Mouse (Mus musculus): ENCODE data around the gene Sfmbt2. TPM values are rescaled to one million over a fixed set of nuclear protein-coding genes. Genes with fewer than 3 reads are reported as not detected.

The Sfmbt2 gene
- polyA plus RNA-seq, 1 experiment from 2014 or later: 1.3 TPM

DNA sequence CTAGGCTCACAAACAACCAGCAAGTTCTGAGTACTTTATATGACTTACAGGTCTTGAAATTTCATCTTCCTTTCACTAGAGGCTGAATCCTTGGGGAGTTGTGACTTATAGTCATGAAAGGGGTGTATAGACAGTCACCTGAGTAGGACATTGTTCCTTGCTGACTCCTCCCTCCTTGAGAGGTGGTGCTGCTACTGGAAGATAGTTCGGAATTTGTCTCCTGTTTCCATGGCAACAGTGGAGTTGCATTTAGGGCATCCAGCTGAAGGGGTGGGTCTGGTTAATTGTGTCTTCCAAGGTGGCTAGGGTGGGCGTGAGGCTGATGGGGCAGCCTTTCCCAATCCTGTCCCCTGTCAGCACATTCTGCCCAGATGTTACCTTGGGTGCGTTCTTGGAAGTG lies 83.3 kb downstream of the Sfmbt2 start:
- ATAC-seq (ENCODE audit: low read depth): no peak
- H3K4me3 ChIP-seq (ENCODE audit: low read length): no peak overlapping the region
- no peaks in the 10 kb centered on the region for H3K36me3 ChIP-seq (ENCODE audit: control insufficient read depth, insufficient read depth, low read length)
- H3K4me1 ChIP-seq (replicated peaks; ENCODE audit: control insufficient read depth, insufficient read depth, low read length): no peaks in the 10 kb centered on the region
- H3K9me3 ChIP-seq (ENCODE audit: control insufficient read depth, low read length): no peaks in the 10 kb centered on the region
- 56% methylated on average over 3 of the region's 3 CpGs for WGBS
- H3K4me2 ChIP-seq (ENCODE audit: low read depth, low read length): no peak overlapping the region
- no peak overlapping the region for H3K27ac ChIP-seq (ENCODE audit: low read length)
- H3K9ac ChIP-seq (ENCODE audit: low read length): no peak overlapping the region
- H3K27me3 ChIP-seq (ENCODE audit: control insufficient read depth, insufficient read depth, low read depth, low read length): no peaks in the 10 kb centered on the region

DNA sequence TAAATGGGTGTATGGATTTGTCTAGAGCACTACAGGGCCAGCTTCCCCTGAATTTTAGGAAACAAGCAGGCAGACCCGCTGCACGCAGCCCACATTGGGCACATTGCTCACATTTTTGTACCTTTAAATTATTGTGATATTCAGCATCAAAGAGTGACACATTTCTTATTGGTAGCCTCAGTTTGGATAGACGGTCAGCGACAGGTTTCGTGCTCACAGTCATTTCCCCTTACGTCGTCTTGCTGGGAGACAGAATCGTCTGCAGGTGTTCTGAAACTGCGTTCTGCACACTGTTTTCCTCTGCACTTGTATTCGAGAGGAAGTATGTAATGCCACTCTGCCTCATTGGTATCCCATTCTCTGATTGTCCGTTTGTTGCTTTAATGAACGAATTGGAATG lies 88.0 kb downstream of the Sfmbt2 start:
- H3K36me3 ChIP-seq (ENCODE audit: control insufficient read depth, insufficient read depth, low read length): no peaks in the 10 kb centered on the region
- no peak overlapping the region for H3K27ac ChIP-seq (ENCODE audit: low read length)
- H3K4me3 ChIP-seq (ENCODE audit: low read length): no peak overlapping the region
- ATAC-seq (ENCODE audit: low read depth): no peak
- WGBS: 85% methylated on average over 12 of the region's 12 CpGs
- H3K9ac ChIP-seq (ENCODE audit: low read length): no peak overlapping the region
- H3K27me3 ChIP-seq (ENCODE audit: control insufficient read depth, insufficient read depth, low read depth, low read length): no peaks in the 10 kb centered on the region
- no peaks in the 10 kb centered on the region for H3K9me3 ChIP-seq (ENCODE audit: control insufficient read depth, low read length)
- H3K4me2 ChIP-seq (ENCODE audit: low read depth, low read length): no peak overlapping the region
- no peaks in the 10 kb centered on the region for H3K4me1 ChIP-seq (replicated peaks; ENCODE audit: control insufficient read depth, insufficient read depth, low read length)

DNA sequence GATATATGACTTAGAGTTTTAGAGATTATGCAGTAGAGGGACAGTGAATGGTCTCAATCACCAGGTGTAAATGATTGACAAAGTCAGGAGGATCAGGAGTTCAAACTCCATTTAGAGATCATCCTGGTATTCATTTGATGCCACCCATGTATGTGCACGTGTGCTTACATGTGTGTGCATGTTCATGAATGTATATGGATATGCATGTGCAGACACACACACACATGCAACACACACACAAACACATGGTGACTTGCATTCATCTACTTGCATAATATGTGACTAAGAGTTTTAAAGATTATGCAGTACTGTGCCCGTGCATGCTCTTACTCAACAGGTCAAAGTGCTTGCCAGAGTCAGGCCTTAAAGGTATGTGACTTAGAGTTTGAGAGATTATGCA lies 146.2 kb downstream of the Sfmbt2 start:
- no peaks in the 10 kb centered on the region for H3K27me3 ChIP-seq (ENCODE audit: control insufficient read depth, insufficient read depth, low read depth, low read length)

DNA sequence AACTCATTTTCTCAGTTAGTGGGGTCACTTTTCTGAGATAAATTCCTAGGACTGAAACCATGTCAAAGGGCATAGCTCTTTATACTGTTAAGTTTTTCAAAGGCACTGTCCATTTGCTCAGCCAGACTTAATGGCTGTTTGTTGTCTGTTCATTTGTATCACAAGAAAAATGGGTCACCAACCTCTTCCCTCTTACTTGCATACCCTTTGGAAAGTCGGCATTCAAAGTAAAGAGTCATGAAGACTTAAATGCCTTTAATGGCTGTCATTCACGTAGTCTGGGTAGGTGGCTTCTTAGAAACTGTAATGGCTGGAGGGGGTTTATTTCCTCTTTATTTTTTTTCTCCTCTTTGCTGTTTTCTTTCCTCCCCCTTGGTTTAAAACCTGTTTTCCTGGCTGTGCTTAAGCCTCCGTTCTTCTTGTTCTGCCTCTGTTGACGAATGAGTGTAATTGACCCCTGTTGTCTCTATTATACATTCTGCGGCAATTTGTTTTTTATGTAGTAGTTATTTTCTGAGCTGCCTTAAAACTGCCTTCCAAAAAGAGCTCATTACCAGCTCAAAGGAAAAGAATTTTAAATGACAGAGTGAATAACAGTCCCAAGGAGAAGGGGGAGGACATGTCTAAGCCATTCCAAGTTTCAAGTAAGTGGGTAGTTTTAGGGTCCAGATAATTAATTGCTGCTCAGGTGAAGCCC lies 151.6 kb downstream of the Sfmbt2 start:
- Histone ChIP-seq H3K4me3 (ENCODE audit: low read length) (no peak overlapping the region), H3K9me3 (ENCODE audit: control insufficient read depth, low read length) (no peaks in the 10 kb centered on the region), H3K27me3 (ENCODE audit: control insufficient read depth, insufficient read depth, low read depth, low read length) (no peaks in the 10 kb centered on the region), H3K36me3 (ENCODE audit: control insufficient read depth, insufficient read depth, low read length) (no peaks in the 10 kb centered on the region), H3K4me1 (replicated peaks; ENCODE audit: control insufficient read depth, insufficient read depth, low read length) (no peaks in the 10 kb centered on the region), H3K27ac (ENCODE audit: low read length) (no peak overlapping the region), H3K9ac (ENCODE audit: low read length) (no peak overlapping the region), H3K4me2 (ENCODE audit: low read depth, low read length) (no peak overlapping the region)
- no peak for ATAC-seq (ENCODE audit: low read depth)
- 69% methylated on average over 5 of the region's 5 CpGs for WGBS

More for the DNA sequence above, 146.2 kb downstream of the Sfmbt2 start:
- H3K4me1 ChIP-seq (replicated peaks; ENCODE audit: control insufficient read depth, insufficient read depth, low read length): no peaks in the 10 kb centered on the region
- no peak overlapping the region for H3K4me3 ChIP-seq (ENCODE audit: low read length)
- no peaks in the 10 kb centered on the region for H3K36me3 ChIP-seq (ENCODE audit: control insufficient read depth, insufficient read depth, low read length)
- H3K27ac ChIP-seq (ENCODE audit: low read length): no peak overlapping the region
- no peak for ATAC-seq (ENCODE audit: low read depth)
- H3K9ac ChIP-seq (ENCODE audit: low read length): no peak overlapping the region
- no peaks in the 10 kb centered on the region for H3K9me3 ChIP-seq (ENCODE audit: control insufficient read depth, low read length)
- 79% methylated on average over 2 of the region's 2 CpGs for WGBS
- no peak overlapping the region for H3K4me2 ChIP-seq (ENCODE audit: low read depth, low read length)

DNA sequence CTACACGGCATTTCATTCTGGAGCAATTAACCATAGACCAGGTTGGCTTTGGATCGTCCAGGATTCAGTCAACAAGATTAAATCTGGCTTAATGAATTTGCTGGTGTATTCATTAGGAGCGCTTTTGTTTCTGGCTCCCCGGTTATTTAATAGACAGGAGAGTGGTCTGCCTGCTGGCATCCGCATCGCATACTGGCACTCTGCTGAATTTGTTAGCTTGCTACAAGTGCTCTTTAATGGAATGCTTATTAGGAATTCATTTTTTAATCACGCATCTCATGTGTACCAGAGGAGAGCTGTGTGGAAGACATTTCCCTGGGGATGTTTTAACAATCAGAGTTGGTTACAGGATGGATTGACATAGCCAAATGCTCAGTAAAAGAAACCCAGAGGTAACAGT lies 155.3 kb downstream of the Sfmbt2 start:
- Histone ChIP-seq H3K9me3 (ENCODE audit: control insufficient read depth, low read length) (no peaks in the 10 kb centered on the region), H3K4me3 (ENCODE audit: low read length) (no peak overlapping the region), H3K27ac (ENCODE audit: low read length) (no peak overlapping the region), H3K9ac (ENCODE audit: low read length) (no peak overlapping the region), H3K27me3 (ENCODE audit: control insufficient read depth, insufficient read depth, low read depth, low read length) (no peaks in the 10 kb centered on the region), H3K4me1 (replicated peaks; ENCODE audit: control insufficient read depth, insufficient read depth, low read length) (no peaks in the 10 kb centered on the region), H3K36me3 (ENCODE audit: control insufficient read depth, insufficient read depth, low read length) (no peaks in the 10 kb centered on the region), H3K4me2 (ENCODE audit: low read depth, low read length) (no peak overlapping the region)
- 88% methylated on average over 7 of the region's 7 CpGs for WGBS
- no peak for ATAC-seq (ENCODE audit: low read depth)

DNA sequence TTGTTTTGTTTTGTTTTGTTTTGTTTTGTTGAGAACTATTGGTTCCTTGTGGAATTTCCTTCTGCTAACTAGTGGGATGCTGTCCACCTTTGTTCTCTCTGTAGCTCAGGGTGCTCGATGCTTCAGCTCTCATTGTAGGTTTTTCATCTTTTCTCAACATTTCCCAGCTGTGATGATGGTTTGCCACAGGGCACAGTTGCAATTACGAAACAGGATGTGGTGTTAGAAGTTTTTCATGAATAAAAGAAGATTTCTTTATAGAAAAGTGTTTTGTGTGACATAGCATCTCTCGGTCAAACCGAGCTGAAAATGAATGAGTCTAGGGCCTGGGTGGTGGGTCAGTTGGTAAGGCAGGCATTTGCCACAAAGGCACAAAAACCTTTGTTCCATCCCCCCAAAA lies 171.5 kb downstream of the Sfmbt2 start:
- H3K9me3 ChIP-seq (ENCODE audit: control insufficient read depth, low read length): no peaks in the 10 kb centered on the region
- H3K27me3 ChIP-seq (ENCODE audit: control insufficient read depth, insufficient read depth, low read depth, low read length): no peaks in the 10 kb centered on the region
- no peak overlapping the region for H3K9ac ChIP-seq (ENCODE audit: low read length)
- no peaks in the 10 kb centered on the region for H3K36me3 ChIP-seq (ENCODE audit: control insufficient read depth, insufficient read depth, low read length)
- WGBS: 70% methylated on average over 4 of the region's 4 CpGs
- H3K27ac ChIP-seq (ENCODE audit: low read length): no peak overlapping the region
- no peak for ATAC-seq (ENCODE audit: low read depth)
- H3K4me2 ChIP-seq (ENCODE audit: low read depth, low read length): no peak overlapping the region
- no peaks in the 10 kb centered on the region for H3K4me1 ChIP-seq (replicated peaks; ENCODE audit: control insufficient read depth, insufficient read depth, low read length)
- no peak overlapping the region for H3K4me3 ChIP-seq (ENCODE audit: low read length)

DNA sequence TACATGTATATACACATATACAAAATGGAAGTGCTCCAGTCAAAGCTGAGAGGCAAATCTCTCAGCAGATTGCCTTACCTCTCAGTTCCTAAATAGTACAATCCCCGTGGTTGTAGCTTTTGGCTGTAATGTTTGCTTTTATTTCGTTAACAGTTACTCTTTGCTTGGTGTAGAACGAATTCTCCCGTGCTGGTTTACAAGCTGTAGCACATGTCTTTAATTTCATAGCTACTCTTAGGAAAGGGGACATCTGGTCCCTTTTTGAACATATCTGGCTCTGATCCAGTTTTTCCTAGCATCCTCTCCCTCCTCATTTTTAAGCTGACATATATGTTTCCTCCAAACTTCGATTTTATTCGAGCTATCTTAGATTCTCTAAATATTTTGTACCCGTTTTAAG lies 172.1 kb downstream of the Sfmbt2 start:
- ATAC-seq (ENCODE audit: low read depth): no peak
- H3K4me1 ChIP-seq (replicated peaks; ENCODE audit: control insufficient read depth, insufficient read depth, low read length): no peaks in the 10 kb centered on the region
- H3K9ac ChIP-seq (ENCODE audit: low read length): no peak overlapping the region
- no peaks in the 10 kb centered on the region for H3K27me3 ChIP-seq (ENCODE audit: control insufficient read depth, insufficient read depth, low read depth, low read length)
- H3K9me3 ChIP-seq (ENCODE audit: control insufficient read depth, low read length): no peaks in the 10 kb centered on the region
- no peak overlapping the region for H3K4me2 ChIP-seq (ENCODE audit: low read depth, low read length)
- 47% methylated on average over 7 of the region's 7 CpGs for WGBS
- H3K36me3 ChIP-seq (ENCODE audit: control insufficient read depth, insufficient read depth, low read length): no peaks in the 10 kb centered on the region
- no peak overlapping the region for H3K4me3 ChIP-seq (ENCODE audit: low read length)
- no peak overlapping the region for H3K27ac ChIP-seq (ENCODE audit: low read length)

DNA sequence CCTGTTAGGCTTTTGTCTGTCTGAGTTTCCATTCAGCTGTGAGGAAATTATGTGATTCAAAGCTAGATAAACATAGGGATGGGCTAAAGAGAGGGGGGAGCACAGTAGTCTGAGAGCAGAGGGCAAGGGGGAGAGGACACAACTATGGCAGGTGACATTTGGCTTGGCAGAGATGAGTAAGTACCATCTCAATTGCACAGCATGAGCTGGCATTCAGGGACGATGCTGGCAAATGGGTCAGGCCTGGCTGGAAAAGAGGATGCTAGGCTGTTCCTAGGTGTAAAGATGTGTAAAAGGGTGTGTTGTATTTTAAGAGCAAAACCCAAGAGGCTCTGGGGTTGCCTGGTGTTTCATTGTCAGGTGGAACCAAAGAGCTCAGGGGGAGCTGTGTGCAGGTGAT lies 188.5 kb downstream of the Sfmbt2 start:
- Histone ChIP-seq H3K4me3 (ENCODE audit: low read length) (no peak overlapping the region), H3K36me3 (ENCODE audit: control insufficient read depth, insufficient read depth, low read length) (no peaks in the 10 kb centered on the region), H3K27ac (ENCODE audit: low read length) (no peak overlapping the region), H3K9me3 (ENCODE audit: control insufficient read depth, low read length) (no peaks in the 10 kb centered on the region), H3K4me2 (ENCODE audit: low read depth, low read length) (no peak overlapping the region), H3K27me3 (ENCODE audit: control insufficient read depth, insufficient read depth, low read depth, low read length) (no peaks in the 10 kb centered on the region), H3K9ac (ENCODE audit: low read length) (no peak overlapping the region), H3K4me1 (replicated peaks; ENCODE audit: control insufficient read depth, insufficient read depth, low read length) (no peaks in the 10 kb centered on the region)
- WGBS: 57% methylated on average over 1 of the region's 1 CpGs
- no peak for ATAC-seq (ENCODE audit: low read depth)

DNA sequence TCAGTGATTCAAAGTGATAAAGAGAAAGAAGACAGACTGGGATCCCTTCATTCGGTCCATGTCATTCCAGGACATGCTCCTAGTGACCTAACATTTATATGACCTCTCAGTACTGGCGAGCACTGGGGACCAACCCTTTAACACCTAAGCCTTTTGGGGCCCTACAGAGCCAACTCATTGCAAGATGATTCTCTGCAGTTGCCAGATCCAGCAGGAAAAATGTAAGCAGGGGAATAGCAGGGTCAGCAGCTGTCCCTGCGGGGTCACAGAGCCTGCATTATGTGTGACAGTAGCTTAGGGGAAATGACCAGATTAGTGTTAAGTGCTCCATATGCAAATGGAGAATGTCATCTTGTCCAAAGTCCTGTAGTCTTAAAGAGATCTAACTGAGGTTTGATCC lies 195.2 kb downstream of the Sfmbt2 start:
- H3K9me3 ChIP-seq (ENCODE audit: control insufficient read depth, low read length): no peaks in the 10 kb centered on the region
- ATAC-seq (ENCODE audit: low read depth): no peak
- no peaks in the 10 kb centered on the region for H3K27me3 ChIP-seq (ENCODE audit: control insufficient read depth, insufficient read depth, low read depth, low read length)
- no peak overlapping the region for H3K4me2 ChIP-seq (ENCODE audit: low read depth, low read length)
- H3K9ac ChIP-seq (ENCODE audit: low read length): no peak overlapping the region
- no peak overlapping the region for H3K4me3 ChIP-seq (ENCODE audit: low read length)
- no peaks in the 10 kb centered on the region for H3K4me1 ChIP-seq (replicated peaks; ENCODE audit: control insufficient read depth, insufficient read depth, low read length)
- H3K27ac ChIP-seq (ENCODE audit: low read length): no peak overlapping the region
- WGBS: 75% methylated on average over 3 of the region's 3 CpGs
- no peaks in the 10 kb centered on the region for H3K36me3 ChIP-seq (ENCODE audit: control insufficient read depth, insufficient read depth, low read length)

DNA sequence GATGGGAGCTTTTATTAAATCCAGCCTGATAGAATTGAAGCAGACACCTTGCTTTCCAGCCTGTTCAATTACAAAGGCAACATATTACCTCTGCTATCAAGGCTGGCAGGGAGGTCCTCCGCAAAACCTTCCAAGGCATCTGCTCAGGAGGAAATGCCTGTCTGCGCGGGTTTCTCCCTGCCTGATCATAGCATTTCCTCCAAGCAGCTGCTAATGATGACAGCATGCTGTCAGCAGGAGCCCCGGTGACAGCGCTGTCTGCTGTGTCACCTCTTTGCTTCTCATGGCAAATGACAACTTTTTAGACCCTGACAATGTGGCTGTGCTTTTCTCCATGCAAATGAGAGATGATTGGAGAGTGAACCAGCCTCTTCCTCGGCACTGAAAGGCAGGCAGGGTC lies 199.1 kb downstream of the Sfmbt2 start:
- H3K27me3 ChIP-seq (ENCODE audit: control insufficient read depth, insufficient read depth, low read depth, low read length): no peaks in the 10 kb centered on the region
- no peak for ATAC-seq (ENCODE audit: low read depth)
- H3K4me3 ChIP-seq (ENCODE audit: low read length): no peak overlapping the region
- no peaks in the 10 kb centered on the region for H3K9me3 ChIP-seq (ENCODE audit: control insufficient read depth, low read length)
- no peak overlapping the region for H3K27ac ChIP-seq (ENCODE audit: low read length)
- 37% methylated on average over 6 of the region's 6 CpGs for WGBS
- no peak overlapping the region for H3K4me2 ChIP-seq (ENCODE audit: low read depth, low read length)
- no peaks in the 10 kb centered on the region for H3K36me3 ChIP-seq (ENCODE audit: control insufficient read depth, insufficient read depth, low read length)
- no peaks in the 10 kb centered on the region for H3K4me1 ChIP-seq (replicated peaks; ENCODE audit: control insufficient read depth, insufficient read depth, low read length)
- no peak overlapping the region for H3K9ac ChIP-seq (ENCODE audit: low read length)

All from lung, embryonic 16.5 days (tissue).